Mouse (Mus musculus): Measurements from ENCODE around the gene Tpm4.

Gene Tpm4

DNA sequence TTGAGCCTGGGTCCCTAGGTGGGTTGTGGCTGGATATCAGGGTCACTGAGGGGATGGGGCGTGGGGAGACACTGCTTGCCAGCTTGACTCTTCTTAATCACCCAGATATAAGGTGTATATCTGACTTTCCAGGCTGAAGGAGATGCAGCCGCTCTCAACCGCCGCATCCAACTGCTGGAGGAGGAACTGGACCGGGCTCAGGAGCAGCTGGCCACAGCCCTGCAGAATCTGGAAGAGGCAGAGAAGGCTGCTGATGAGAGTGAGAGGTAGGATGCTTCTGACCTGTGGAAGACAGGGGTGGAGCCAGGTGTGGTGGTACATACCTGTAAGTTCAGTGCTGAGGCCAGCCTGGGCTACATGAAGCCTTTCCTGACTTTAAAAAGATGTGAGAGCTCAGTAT lies 3.7 kb downstream of the Tpm4 start:
- DNase-seq (ENCODE audit: low read depth, low spot score) = no peak

GRCm38 (mm10) chr8:72143256-72143824 lies 8.6 kb downstream of the Tpm4 start:
- DNase-seq (ENCODE audit: low read depth, low spot score) = no peak

- DNase-seq (ENCODE audit: low read depth, low spot score) = peak; percentile 78
Observed at GRCm38 (mm10) chr8:72144345-72144975, 9.7 kb downstream of the Tpm4 start.

GRCm38 (mm10) chr8:72145511-72145910 lies 10.7 kb downstream of the Tpm4 start:
- peak; percentile 71 for DNase-seq (ENCODE audit: low read depth, low spot score)

GRCm38 (mm10) chr8:72146056-72146455 lies 11.3 kb downstream of the Tpm4 start:
- peak; percentile 88 for DNase-seq (ENCODE audit: low read depth, low spot score)

DNA sequence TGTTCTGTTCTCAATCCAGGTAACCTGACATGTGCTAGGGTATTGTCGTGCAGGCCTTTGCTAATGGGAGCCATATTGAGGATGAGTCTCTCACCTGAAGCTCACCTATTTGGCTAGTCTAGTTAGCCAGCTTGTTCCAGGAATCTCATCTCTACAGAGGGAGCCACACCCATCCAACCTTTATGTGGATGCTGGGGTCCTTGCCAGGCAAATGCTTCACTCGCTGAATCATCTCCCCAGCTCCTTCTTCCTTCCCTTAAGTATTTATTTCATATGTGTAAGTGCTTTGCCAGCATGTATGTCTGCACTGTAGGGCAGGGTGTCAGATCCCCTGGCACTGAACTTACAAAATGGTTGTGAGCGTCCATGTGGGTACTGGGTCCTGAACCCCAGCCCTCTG lies 11.8 kb downstream of the Tpm4 start:
- peak; percentile 92 for DNase-seq (ENCODE audit: low read depth, low spot score)

GRCm38 (mm10) chr8:72147266-72147665 lies 12.5 kb downstream of the Tpm4 start:
- peak; percentile 75 for DNase-seq (ENCODE audit: low read depth, low spot score)

GRCm38 (mm10) chr8:72149056-72149455 lies 14.3 kb downstream of the Tpm4 start:
- DNase-seq (ENCODE audit: low read depth, low spot score) = no peak

- no peak for DNase-seq (ENCODE audit: low read depth, low spot score)
Observed at GRCm38 (mm10) chr8:72151418-72152078, 16.8 kb downstream of the Tpm4 start.

DNA sequence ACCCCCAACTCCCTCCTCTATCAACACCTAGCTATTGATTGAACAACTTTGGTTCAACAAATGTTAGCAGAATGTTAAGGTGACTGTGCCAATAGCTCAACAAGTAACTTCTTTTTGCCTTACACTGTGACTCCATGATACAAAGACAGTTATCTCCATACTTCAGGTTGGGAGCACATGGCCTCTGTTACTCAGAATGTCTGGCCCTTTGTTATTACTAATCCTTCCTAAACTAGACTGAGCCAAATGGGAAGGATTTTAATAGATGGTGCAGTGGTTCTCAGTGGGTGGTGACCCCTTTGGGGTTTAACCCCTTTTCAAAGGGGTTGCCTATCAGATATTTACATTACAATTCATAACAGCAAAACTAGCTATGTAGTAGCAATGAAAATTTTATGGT lies 18.6 kb downstream of the Tpm4 start:
- no peak for DNase-seq (ENCODE audit: low read depth, low spot score)

DNA sequence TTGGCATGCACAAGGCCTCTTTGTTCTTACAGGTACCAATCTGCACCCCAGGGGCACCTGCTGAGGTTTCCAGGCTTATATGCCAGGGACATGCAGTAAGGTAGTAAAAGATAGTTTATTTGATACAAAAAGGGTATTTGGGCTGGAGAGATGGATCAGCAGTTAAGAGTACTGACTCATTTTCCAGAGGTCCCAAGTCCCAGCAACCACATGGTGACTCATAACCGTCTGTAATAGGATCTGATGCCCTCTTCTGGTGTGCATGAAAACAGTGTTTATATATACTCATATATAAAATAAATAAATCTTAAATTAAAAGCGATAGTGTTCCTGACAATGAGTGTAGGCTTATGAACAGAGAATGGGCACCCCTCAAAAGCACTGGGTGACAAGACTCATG lies 23.3 kb downstream of the Tpm4 start:
- DNase-seq (ENCODE audit: low read depth, low spot score) = peak; percentile 88

DNA sequence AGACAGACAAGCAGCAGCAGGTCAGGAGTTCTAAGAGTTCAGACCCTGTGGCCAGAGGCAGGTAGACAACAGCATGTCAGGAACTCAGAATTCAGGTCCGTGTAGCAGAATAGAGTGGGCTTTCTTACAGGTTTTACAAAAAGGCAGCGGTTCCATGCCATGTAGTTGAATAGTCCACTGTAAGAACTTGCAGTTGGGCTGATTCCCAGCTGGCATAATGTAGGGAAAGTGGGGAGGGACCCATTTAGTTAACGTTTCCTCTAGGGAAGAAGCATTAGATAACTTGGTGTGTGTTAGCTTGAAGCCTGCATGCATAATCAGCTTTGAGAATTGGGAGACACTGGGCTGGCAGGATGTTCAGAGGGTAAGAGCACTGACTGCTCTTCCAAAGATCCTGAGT lies 24.0 kb downstream of the Tpm4 start:
- no peak for DNase-seq (ENCODE audit: low read depth, low spot score)

GRCm38 (mm10) chr8:72160007-72160406 lies 25.2 kb downstream of the Tpm4 start:
- peak; percentile 51 for DNase-seq (ENCODE audit: low read depth, low spot score)

- peak; percentile 99 for DNase-seq (ENCODE audit: low read depth, low spot score)
Observed at GRCm38 (mm10) chr8:72160707-72161697, 26.2 kb downstream of the Tpm4 start, which contains the start of gene Rab8a. Gene Rab8a (plus strand): TSS chr8:72161200.

GRCm38 (mm10) chr8:72162821-72163220 lies 28.0 kb downstream of the Tpm4 start:
- no peak for DNase-seq (ENCODE audit: low read depth, low spot score)

GRCm38 (mm10) chr8:72169098-72169668 lies 34.4 kb downstream of the Tpm4 start:
- DNase-seq (ENCODE audit: low read depth, low spot score) = no peak

GRCm38 (mm10) chr8:72169681-72170249 lies 35.0 kb downstream of the Tpm4 start:
- no peak for DNase-seq (ENCODE audit: low read depth, low spot score)

- peak; percentile 85 for DNase-seq (ENCODE audit: low read depth, low spot score)
Observed at GRCm38 (mm10) chr8:72177346-72177925, 42.7 kb downstream of the Tpm4 start.

DNA sequence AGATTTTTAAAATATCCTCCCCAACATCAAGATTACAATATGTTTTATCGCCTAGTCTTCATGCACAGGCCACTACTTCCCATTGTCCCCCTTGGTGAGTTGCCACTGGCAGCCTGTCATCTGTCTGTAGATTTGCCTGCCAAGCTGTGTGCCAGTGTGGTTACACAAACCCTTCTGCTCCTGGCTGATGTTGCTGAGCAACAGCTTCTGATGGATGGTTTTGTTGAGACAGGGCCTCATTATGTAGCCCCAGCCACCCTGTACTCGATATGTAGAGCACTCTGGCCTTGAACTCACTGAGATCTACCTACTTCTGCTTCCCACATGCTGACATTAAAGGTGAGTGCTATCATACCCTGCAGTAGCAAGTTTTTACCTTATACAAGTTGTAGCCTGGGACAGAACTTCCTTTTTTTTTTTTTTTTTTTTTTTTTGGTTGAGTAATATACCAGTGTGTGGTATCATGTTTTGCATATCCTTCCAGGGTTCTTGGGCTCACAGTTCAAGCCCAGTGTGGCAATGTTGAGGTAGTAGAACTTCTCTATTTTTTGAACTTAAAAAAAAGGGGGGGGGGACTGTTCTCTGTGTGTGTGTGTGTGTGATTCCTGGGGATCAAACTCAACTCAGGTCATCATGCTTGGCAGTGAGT lies 48.9 kb downstream of the Tpm4 start:
- peak; percentile 22 for DNase-seq (ENCODE audit: low read depth, low spot score)

- no peak for DNase-seq (ENCODE audit: low read depth, low spot score)
Observed at GRCm38 (mm10) chr8:72187793-72188331, 53.1 kb downstream of the Tpm4 start.

All from 3T3-L1 (cell line).